Mouse (Mus musculus) midbrain, embryonic 10.5 days (tissue): ENCODE data around the gene Trpm8. TPM values are rescaled to one million over a fixed set of nuclear protein-coding genes. Genes with fewer than 3 reads are reported as not detected.

Source experiments
- DNase-seq: peaks from one replicate; pipeline ENCODE4 v3.0.0-alpha.2; 2017; ENCODE audit warnings: low spot score
- H3K27ac ChIP-seq: fragments of 300-500 bp; sonication (generic); replicated peaks from 2 replicates; pipeline ENCODE4 v1.5.1; 2016; ENCODE audit warnings: mild to moderate bottlenecking
- H3K27me3 ChIP-seq: fragments of 300-500 bp; sonication (generic); 2 replicates; pipeline ENCODE4 v1.6.1; 2016; ENCODE audit warnings: low read depth, mild to moderate bottlenecking; ENCODE audit not compliant: poor library complexity, severe bottlenecking
- H3K36me3 ChIP-seq: fragments of 300-500 bp; sonication (generic); 2 replicates; pipeline ENCODE4 v1.6.1; 2016; ENCODE audit warnings: mild to moderate bottlenecking, moderate library complexity
- H3K4me1 ChIP-seq: fragments of 300-500 bp; sonication (generic); 2 replicates; pipeline ENCODE4 v1.6.1; 2016
- H3K4me3 ChIP-seq: fragments of 300-500 bp; sonication (generic); 2 replicates; pipeline ENCODE4 v1.5.1; 2016; ENCODE audit warnings: mild to moderate bottlenecking, moderate library complexity
- H3K9me3 ChIP-seq: fragments of 300-500 bp; sonication (generic); replicated peaks from 2 replicates; pipeline ENCODE4 v1.6.1; 2016; ENCODE audit warnings: mild to moderate bottlenecking
- WGBS: fragments of 180-500 bp; shearing (Covaris S2); methylation state at CpG from one replicate; pipeline ENCODE4 v1.1.7; 2016; 5-methylcytosine and 5-hydroxymethylcytosine counted together
- polyA plus RNA-seq: library from polyadenylated mRNA; unstranded; fragments of >200 nt; fragmentation: Nextera tagmentation; extraction: Ambion mirVana; gene quantifications from 2 replicates; pipeline ENCODE4 v1.2.1, GENCODE M21; 2016

Trpm8 gene
- polyA plus RNA-seq, 1 experiment from 2014 or later = not detected

GRCm38 (mm10) chr1:88348496-88349005 lies 71.1 kb downstream of the Trpm8 start:
- H3K27me3 ChIP-seq = no peaks in the 10 kb centered on the region
- H3K4me3 ChIP-seq = no peak overlapping the region
- H3K27ac ChIP-seq = no peak overlapping the region
- DNase-seq = no peak
- peaks cover 17% of the 10 kb centered on the region for H3K4me1 ChIP-seq
- H3K9me3 ChIP-seq = no peaks in the 10 kb centered on the region
- 92% methylated on average over 5 of the region's 5 CpGs for WGBS
- no peaks in the 10 kb centered on the region for H3K36me3 ChIP-seq

GRCm38 (mm10) chr1:88350761-88351160 lies 73.3 kb downstream of the Trpm8 start:
- H3K9me3 ChIP-seq = no peaks in the 10 kb centered on the region
- WGBS = 90% methylated on average over 9 of the region's 9 CpGs
- no peaks in the 10 kb centered on the region for H3K36me3 ChIP-seq
- H3K4me3 ChIP-seq = no peak overlapping the region
- no peaks in the 10 kb centered on the region for H3K27me3 ChIP-seq
- no peak for DNase-seq
- no peak overlapping the region for H3K27ac ChIP-seq
- H3K4me1 ChIP-seq = peaks cover 13% of the 10 kb centered on the region

- no peak overlapping the region for H3K27ac ChIP-seq
- peaks cover 13% of the 10 kb centered on the region for H3K4me1 ChIP-seq
- no peak for DNase-seq
- H3K4me3 ChIP-seq = no peak overlapping the region
- no peaks in the 10 kb centered on the region for H3K27me3 ChIP-seq
- no peaks in the 10 kb centered on the region for H3K9me3 ChIP-seq
- WGBS = 93% methylated on average over 12 of the region's 12 CpGs
- H3K36me3 ChIP-seq = no peaks in the 10 kb centered on the region
Measured at GRCm38 (mm10) chr1:88355025-88355424, 77.6 kb downstream of the Trpm8 start.

- Histone ChIP-seq H3K4me1 (peaks cover 13% of the 10 kb centered on the region), H3K4me3 (no peak overlapping the region), H3K36me3 (no peaks in the 10 kb centered on the region), H3K27me3 (no peaks in the 10 kb centered on the region), H3K27ac (no peak overlapping the region), H3K9me3 (no peaks in the 10 kb centered on the region)
- DNase-seq = no peak
- WGBS = 90% methylated on average over 3 of the region's 3 CpGs
Measured at GRCm38 (mm10) chr1:88355681-88356080, 78.2 kb downstream of the Trpm8 start.

GRCm38 (mm10) chr1:88356616-88357015 lies 79.2 kb downstream of the Trpm8 start:
- Histone ChIP-seq H3K27ac (no peak overlapping the region), H3K9me3 (no peaks in the 10 kb centered on the region), H3K27me3 (no peaks in the 10 kb centered on the region), H3K4me1 (peaks cover 13% of the 10 kb centered on the region), H3K36me3 (no peaks in the 10 kb centered on the region), H3K4me3 (no peak overlapping the region)
- WGBS = 87% methylated on average over 6 of the region's 6 CpGs
- no peak for DNase-seq

- 57% methylated on average over 6 of the region's 6 CpGs for WGBS
- H3K4me3 ChIP-seq = no peak overlapping the region
Measured at GRCm38 (mm10) chr1:88357458-88358090, 80.1 kb downstream of the Trpm8 start.

GRCm38 (mm10) chr1:88358102-88358654 lies 80.7 kb downstream of the Trpm8 start:
- Histone ChIP-seq H3K36me3 (no peaks in the 10 kb centered on the region), H3K9me3 (no peaks in the 10 kb centered on the region), H3K27me3 (no peaks in the 10 kb centered on the region), H3K4me3 (no peak overlapping the region), H3K4me1 (peaks cover 6% of the 10 kb centered on the region), H3K27ac (no peak overlapping the region)
- no peak for DNase-seq
- 81% methylated on average over 7 of the region's 7 CpGs for WGBS

More at GRCm38 (mm10) chr1:88357458-88358090, 80.1 kb downstream of the Trpm8 start:
- H3K27ac ChIP-seq = no peak overlapping the region
- no peaks in the 10 kb centered on the region for H3K27me3 ChIP-seq
- H3K36me3 ChIP-seq = no peaks in the 10 kb centered on the region
- peaks cover 12% of the 10 kb centered on the region for H3K4me1 ChIP-seq
- peak; percentile 66 for DNase-seq
- no peaks in the 10 kb centered on the region for H3K9me3 ChIP-seq

- Histone ChIP-seq H3K36me3 (no peaks in the 10 kb centered on the region), H3K27me3 (no peaks in the 10 kb centered on the region), H3K4me1 (no peaks in the 10 kb centered on the region), H3K9me3 (no peaks in the 10 kb centered on the region), H3K27ac (no peak overlapping the region), H3K4me3 (no peak overlapping the region)
- DNase-seq = no peak
- 75% methylated on average over 4 of the region's 4 CpGs for WGBS
Measured at GRCm38 (mm10) chr1:88361085-88361484, 83.6 kb downstream of the Trpm8 start.

GRCm38 (mm10) chr1:88366881-88367644 lies 89.6 kb downstream of the Trpm8 start:
- peaks cover 8% of the 10 kb centered on the region; the same call in 1 of the 2 replicates for H3K4me1 ChIP-seq
- H3K4me3 ChIP-seq = no peak overlapping the region
- no peak for DNase-seq
- H3K27me3 ChIP-seq = no peaks in the 10 kb centered on the region
- H3K9me3 ChIP-seq = peaks cover 6% of the 10 kb centered on the region
- no peaks in the 10 kb centered on the region for H3K36me3 ChIP-seq
- WGBS = 82% methylated on average over 11 of the region's 11 CpGs
- no peak overlapping the region for H3K27ac ChIP-seq

GRCm38 (mm10) chr1:88378446-88378845 lies 101.0 kb downstream of the Trpm8 start:
- 0 out of 2 replicates have a peak, but pooled peaks cover 5% of the 10 kb centered on the region for H3K9me3 ChIP-seq
- 88% methylated on average over 1 of the region's 1 CpGs for WGBS
- H3K27ac ChIP-seq = no peak overlapping the region
- H3K4me3 ChIP-seq = no peak overlapping the region
- H3K4me1 ChIP-seq = no peaks in the 10 kb centered on the region
- H3K36me3 ChIP-seq = no peaks in the 10 kb centered on the region
- H3K27me3 ChIP-seq = no peaks in the 10 kb centered on the region
- DNase-seq = no peak

- H3K9me3 ChIP-seq = no peaks in the 10 kb centered on the region
- no peaks in the 10 kb centered on the region for H3K36me3 ChIP-seq
- H3K4me1 ChIP-seq = 0 out of 2 replicates have a peak, but pooled peaks cover 2% of the 10 kb centered on the region
- H3K27me3 ChIP-seq = no peaks in the 10 kb centered on the region
- no peak overlapping the region for H3K27ac ChIP-seq
- 75% methylated on average over 4 of the region's 4 CpGs for WGBS
- no peak overlapping the region for H3K4me3 ChIP-seq
- DNase-seq = no peak
Measured at GRCm38 (mm10) chr1:88391632-88392031, 114.2 kb downstream of the Trpm8 start.

GRCm38 (mm10) chr1:88393321-88393720 lies 115.9 kb downstream of the Trpm8 start:
- 90% methylated on average over 5 of the region's 5 CpGs for WGBS

GRCm38 (mm10) chr1:88403378-88403777 lies 125.9 kb downstream of the Trpm8 start:
- no peak overlapping the region for H3K4me3 ChIP-seq
- H3K27ac ChIP-seq = no peak overlapping the region
- 74% methylated on average over 3 of the region's 3 CpGs for WGBS

More at GRCm38 (mm10) chr1:88393321-88393720, 115.9 kb downstream of the Trpm8 start:
- Histone ChIP-seq H3K9me3 (no peaks in the 10 kb centered on the region), H3K4me3 (no peak overlapping the region), H3K27me3 (no peaks in the 10 kb centered on the region), H3K36me3 (no peaks in the 10 kb centered on the region), H3K27ac (no peak overlapping the region), H3K4me1 (no peaks in the 10 kb centered on the region)
- DNase-seq = no peak

More at GRCm38 (mm10) chr1:88403378-88403777, 125.9 kb downstream of the Trpm8 start:
- no peaks in the 10 kb centered on the region for H3K27me3 ChIP-seq
- H3K9me3 ChIP-seq = no peaks in the 10 kb centered on the region
- H3K36me3 ChIP-seq = no peaks in the 10 kb centered on the region
- no peak for DNase-seq
- H3K4me1 ChIP-seq = peaks cover 13% of the 10 kb centered on the region
